Mouse (Mus musculus) ES-E14 (cell line): ENCODE data around the gene Adamts2. TPM values are rescaled to one million over a fixed set of nuclear protein-coding genes. Genes with fewer than 3 reads are reported as not detected.

ENCODE experiments used
- DNase-seq: peaks from one replicate; pipeline ENCODE4 v3.0.0-alpha.2; 2013; ENCODE audit warnings: low read depth, low spot score
- H3K27ac ChIP-seq: 2 replicates; pipeline ENCODE4 v1.5.1; 2012; ENCODE audit warnings: low read depth, mild to moderate bottlenecking, low read length, moderate library complexity, mixed read lengths; ENCODE audit not compliant: poor library complexity, insufficient read depth, severe bottlenecking
- H3K36me3 ChIP-seq: 2 replicates; pipeline ENCODE4 v1.6.1; 2012; ENCODE audit warnings: mild to moderate bottlenecking, low read length, moderate library complexity, mixed read lengths; ENCODE audit not compliant: control insufficient read depth, poor library complexity, insufficient read depth, severe bottlenecking
- H3K4me1 ChIP-seq, 2 experiments: fragments of 150-350 bp in 1 of 2; sonication (generic) in 1 of 2; 2 replicates each; pipeline ENCODE4 v1.6.1; 2012; ENCODE audit warnings: low read length in 2 of 2, mild to moderate bottlenecking in 1 of 2, mixed read lengths in 1 of 2; ENCODE audit not compliant: control insufficient read depth in 2 of 2, insufficient read depth in 2 of 2, poor library complexity in 1 of 2
- H3K4me3 ChIP-seq, 2 experiments: fragments of 150-350 bp in 1 of 2; sonication (generic) in 1 of 2; 2 replicates each; pipeline ENCODE4 v1.5.1; 2012; ENCODE audit warnings: low read length in 2 of 2, low read depth in 1 of 2, mild to moderate bottlenecking in 1 of 2, mixed read lengths in 1 of 2; ENCODE audit not compliant: insufficient read depth in 1 of 2, poor library complexity in 1 of 2, severe bottlenecking in 1 of 2
- H3K9ac ChIP-seq: 2 replicates; pipeline ENCODE4 v1.6.1; 2012; ENCODE audit warnings: low read depth, mild to moderate bottlenecking, low read length, mixed read lengths; ENCODE audit not compliant: poor library complexity, insufficient read depth, severe bottlenecking
- H3K9me3 ChIP-seq: fragments of 150-350 bp; sonication (generic); 2 replicates; pipeline ENCODE4 v1.6.1; 2012; ENCODE audit warnings: low read depth, mild to moderate bottlenecking, low read length; ENCODE audit not compliant: control insufficient read depth, insufficient read depth
- CHD2 ChIP-seq: IDR thresholded peaks from 2 replicates; pipeline ENCODE4 v1.6.1; 2014; ENCODE audit warnings: mild to moderate bottlenecking, low read depth, low read length, inconsistent platforms
- HCFC1 ChIP-seq: IDR thresholded peaks from 2 replicates; pipeline ENCODE4 v1.6.1; 2012; ENCODE audit warnings: low read length, inconsistent platforms, borderline replicate concordance; ENCODE audit not compliant: insufficient read depth
- MAFK ChIP-seq: IDR thresholded peaks from 2 replicates; pipeline ENCODE4 v1.6.1; 2014; ENCODE audit warnings: mild to moderate bottlenecking, low read depth, low read length, inconsistent platforms; ENCODE audit not compliant: insufficient read depth
- ZC3H11A ChIP-seq: IDR thresholded peaks from 2 replicates; pipeline ENCODE4 v1.6.1; 2012; ENCODE audit warnings: low read depth, mild to moderate bottlenecking, inconsistent platforms, low read length, borderline replicate concordance
- ZNF384 ChIP-seq: IDR thresholded peaks from 2 replicates; pipeline ENCODE4 v1.6.1; 2012; ENCODE audit warnings: low read depth, low read length, inconsistent platforms
- in situ Hi-C, 2 experiments: fragments of 600-800 bp; cut with MboI; formaldehyde crosslinking; loops; one replicate each; pipeline ENCODE4 v1.15.1; 2025; ENCODE audit warnings: low sequenced_read_pairs in 2 of 2, inconsistent platforms in 1 of 2; ENCODE audit not compliant: unreplicated experiment in 2 of 2
- total RNA-seq: library from RNA; depleted of rRNA; stranded (reverse); fragments of 300-350 nt; gene quantifications from 2 replicates; pipeline ENCODE4 v1.2.3, GENCODE M21; 2012

Gene Adamts2
- total RNA-seq, 1 experiment, result 1.1 TPM

GRCm38 (mm10) chr11:50725595-50725994 is 123.7 kb downstream of the Adamts2 start:
- no peak overlapping the region for H3K4me3 ChIP-seq
- no peak for DNase-seq
- no peaks in the 10 kb centered on the region for H3K4me1 ChIP-seq
- H3K27ac ChIP-seq, result no peak overlapping the region
- in situ Hi-C loops, result no loop called here
- TF ChIP-seq ZNF384 (no peak), MAFK (no peak), HCFC1 (no peak), ZC3H11A (no peak), CHD2 (no peak)
- no peak overlapping the region for H3K9ac ChIP-seq
- no peaks in the 10 kb centered on the region for H3K9me3 ChIP-seq
- no peaks in the 10 kb centered on the region for H3K36me3 ChIP-seq

- in situ Hi-C loops, result no loop called here
- Histone ChIP-seq H3K4me1 (no peaks in the 10 kb centered on the region), H3K36me3 (no peaks in the 10 kb centered on the region), H3K9ac (no peak overlapping the region), H3K4me3 (no peak overlapping the region), H3K9me3 (no peaks in the 10 kb centered on the region), H3K27ac (no peak overlapping the region)
- TF ChIP-seq ZNF384, result no peak
- no peak for TF ChIP-seq HCFC1
- no peak for TF ChIP-seq CHD2
- TF ChIP-seq ZC3H11A, result no peak
- TF ChIP-seq MAFK, result no peak
- no peak for DNase-seq
These were observed 124.2 kb downstream of the Adamts2 start for GRCm38 (mm10) chr11:50726035-50726434.

GRCm38 (mm10) chr11:50733146-50733545 is 131.3 kb downstream of the Adamts2 start:
- Histone ChIP-seq H3K4me1 (no peaks in the 10 kb centered on the region), H3K9ac (no peak overlapping the region), H3K4me3 (no peak overlapping the region), H3K36me3 (no peaks in the 10 kb centered on the region), H3K9me3 (no peaks in the 10 kb centered on the region), H3K27ac (no peak overlapping the region)
- TF ChIP-seq MAFK, result no peak
- no peak for TF ChIP-seq HCFC1
- TF ChIP-seq ZNF384, result no peak
- no peak for TF ChIP-seq ZC3H11A
- TF ChIP-seq CHD2, result no peak
- no peak for DNase-seq
- in situ Hi-C loops, result no loop called here

GRCm38 (mm10) chr11:50734129-50734528 is 132.2 kb downstream of the Adamts2 start:
- in situ Hi-C loops, result no loop called here
- no peak overlapping the region for H3K4me3 ChIP-seq
- H3K27ac ChIP-seq, result no peak overlapping the region
- H3K36me3 ChIP-seq, result no peaks in the 10 kb centered on the region
- no peak overlapping the region for H3K9ac ChIP-seq
- no peak for TF ChIP-seq CHD2
- TF ChIP-seq ZC3H11A, result no peak
- TF ChIP-seq ZNF384, result no peak
- TF ChIP-seq HCFC1, result no peak
- no peak for TF ChIP-seq MAFK
- no peaks in the 10 kb centered on the region for H3K9me3 ChIP-seq
- no peaks in the 10 kb centered on the region for H3K4me1 ChIP-seq
- DNase-seq, result no peak

- H3K9ac ChIP-seq, result no peak overlapping the region
- H3K4me3 ChIP-seq, result no peak overlapping the region
- no peaks in the 10 kb centered on the region for H3K9me3 ChIP-seq
- DNase-seq, result no peak
- H3K4me1 ChIP-seq, result no peaks in the 10 kb centered on the region
- H3K27ac ChIP-seq, result no peak overlapping the region
- TF ChIP-seq ZNF384, result no peak
- no peak for TF ChIP-seq ZC3H11A
- TF ChIP-seq CHD2, result no peak
- no peak for TF ChIP-seq HCFC1
- no peak for TF ChIP-seq MAFK
- in situ Hi-C loops, result no loop called here
- no peaks in the 10 kb centered on the region for H3K36me3 ChIP-seq
These were observed 134.7 kb downstream of the Adamts2 start for GRCm38 (mm10) chr11:50736548-50736947.
